Mouse (Mus musculus) erythroblast, embryonic 14.5 days (primary cell): ENCODE measurements around the gene Slc17a1.

Source experiments
- GATA1 ChIP-seq: IDR thresholded peaks from 2 replicates; pipeline ENCODE4 v1.6.1; 2012; ENCODE audit warnings: low read length, inconsistent platforms, mixed read lengths
- TAL1 ChIP-seq: IDR thresholded peaks from 3 replicates; pipeline ENCODE4 v1.6.1; 2012; ENCODE audit warnings: low read length, inconsistent platforms, mixed read lengths

DNA sequence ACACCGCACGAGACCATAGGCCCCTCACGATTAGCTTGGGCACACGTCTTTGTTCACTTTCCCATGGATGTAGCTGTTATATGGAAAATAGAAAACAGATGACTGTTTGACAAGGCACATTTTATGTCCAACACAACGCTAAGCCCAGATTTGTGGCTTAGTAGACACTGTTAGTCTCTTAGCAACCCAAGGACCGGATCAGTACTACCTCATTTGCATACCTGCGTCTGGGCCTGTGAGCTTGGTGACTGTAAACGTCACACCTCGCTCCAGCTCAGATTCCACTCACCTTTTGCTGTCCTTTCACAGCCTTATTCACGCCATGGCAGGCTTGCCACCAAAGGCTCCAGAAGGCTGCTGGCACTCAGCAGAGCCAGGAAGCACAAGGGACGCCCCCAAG is 63.4 kb downstream of the Slc17a1 start:
- no peak for TF ChIP-seq GATA1
- TF ChIP-seq TAL1: no peak
